Mouse (Mus musculus) embryonic facial prominence, embryonic 11.5 days (tissue): Measurements from ENCODE around the gene Themis2. TPM values are rescaled to one million over a fixed set of nuclear protein-coding genes. Genes with fewer than 3 reads are reported as not detected.
"Not testable (repeated sequence)": the region's sequence is repeated elsewhere in the genome, so short reads cannot be mapped to it uniquely, and the experiment has no call there.

ENCODE experiments used
- ATAC-seq: fragments of 200-750 bp; cut with Nextera tagmentation; replicated peaks from 2 replicates; pipeline ENCODE4 v1.8.0; 2017; ENCODE audit warnings: low read depth; ENCODE audit not compliant: insufficient number of reproducible peaks, low FRiP score, low TSS enrichment
- DNase-seq: peaks from one replicate; pipeline ENCODE4 v3.0.0-alpha.2; 2015; ENCODE audit warnings: low spot score
- H3K27ac ChIP-seq: fragments of 300-500 bp; sonication (generic); replicated peaks from 2 replicates; pipeline ENCODE4 v1.5.1; 2014; ENCODE audit warnings: mild to moderate bottlenecking, low read depth, low read length, control low read depth
- H3K27me3 ChIP-seq: fragments of 300-500 bp; sonication (generic); 2 replicates; pipeline ENCODE4 v1.6.1; 2014; ENCODE audit warnings: mild to moderate bottlenecking, low read length, moderate library complexity, mixed read lengths; ENCODE audit not compliant: control insufficient read depth, insufficient read depth
- H3K36me3 ChIP-seq: fragments of 300-500 bp; sonication (generic); replicated peaks from 2 replicates; pipeline ENCODE4 v1.6.1; 2014; ENCODE audit warnings: low read depth, mild to moderate bottlenecking, low read length, moderate library complexity, mixed read lengths; ENCODE audit not compliant: control insufficient read depth, insufficient read depth
- H3K4me1 ChIP-seq: fragments of 300-500 bp; sonication (generic); 2 replicates; pipeline ENCODE4 v1.6.1; 2014; ENCODE audit warnings: low read length, mixed read lengths; ENCODE audit not compliant: control insufficient read depth, insufficient read depth
- H3K4me2 ChIP-seq: fragments of 300-500 bp; sonication (generic); 2 replicates; pipeline ENCODE4 v1.6.1; 2014; ENCODE audit warnings: low read depth, mild to moderate bottlenecking, control low read depth, low read length, moderate library complexity
- H3K4me3 ChIP-seq: fragments of 300-500 bp; sonication (generic); 2 replicates; pipeline ENCODE4 v1.5.1; 2014; ENCODE audit warnings: low read depth, low read length, control low read depth
- H3K9ac ChIP-seq: fragments of 300-500 bp; sonication (generic); replicated peaks from 2 replicates; pipeline ENCODE4 v1.6.1; 2014; ENCODE audit warnings: mild to moderate bottlenecking, control low read depth, low read length
- H3K9me3 ChIP-seq: fragments of 300-500 bp; sonication (generic); replicated peaks from 2 replicates; pipeline ENCODE4 v1.6.1; 2016; ENCODE audit warnings: mild to moderate bottlenecking, low read length, inconsistent platforms, mixed read lengths; ENCODE audit not compliant: control insufficient read depth
- WGBS: fragments of 180-500 bp; shearing (Covaris S2); extraction: QIAGEN DNeasy Blood & Tissue Kit; methylation state at CpG from one replicate; pipeline ENCODE4 v1.1.7; 2014; 5-methylcytosine and 5-hydroxymethylcytosine counted together
- polyA plus RNA-seq: library from polyadenylated mRNA; unstranded; fragments of >200 nt; fragmentation: Nextera tagmentation; extraction: Ambion mirVana; gene quantifications from 2 replicates; pipeline ENCODE4 v1.2.1, GENCODE M21; 2014

Themis2 gene
- polyA plus RNA-seq, 1 experiment from 2014 or later = 1.0 TPM

DNA sequence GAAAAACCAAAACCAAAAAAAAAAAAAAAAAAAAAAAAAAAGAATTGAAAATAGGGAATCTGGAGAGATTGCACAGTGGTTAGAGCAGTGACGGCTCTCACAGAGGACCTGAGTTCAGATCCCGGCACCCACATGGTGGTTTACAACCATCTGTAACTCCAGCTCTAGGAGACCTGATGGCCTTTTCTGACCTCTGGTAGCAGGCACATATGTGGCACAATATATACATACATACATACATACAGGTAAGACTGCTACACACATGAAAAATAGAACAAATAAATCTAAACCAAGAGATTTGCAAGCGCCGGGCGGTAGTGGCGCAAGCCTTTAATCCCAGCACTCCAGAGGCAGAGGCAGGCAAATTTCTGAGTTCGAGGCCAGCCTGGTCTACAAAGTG is 7.7 kb upstream of the Themis2 start:
- ATAC-seq = no peak
- 94% methylated on average over 7 of the region's 7 CpGs for WGBS

DNA sequence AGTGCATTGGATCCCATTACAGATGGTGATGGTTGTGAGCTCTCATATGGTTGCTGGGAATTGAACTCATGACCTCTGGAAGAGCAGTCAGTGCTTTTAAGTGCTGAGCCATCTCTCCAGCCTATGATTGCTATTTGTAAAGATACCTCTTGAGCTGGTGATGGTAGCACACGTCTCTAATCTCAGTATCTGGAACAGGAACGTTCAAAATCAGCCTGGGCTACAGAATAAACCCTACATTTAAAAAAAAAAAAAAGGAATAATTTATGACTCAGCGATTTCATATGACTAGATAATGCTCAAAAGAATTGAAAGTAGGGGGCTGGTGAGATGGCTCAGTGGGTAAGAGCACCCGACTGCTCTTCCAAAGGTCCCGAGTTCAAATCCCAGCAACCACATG is 7.0 kb upstream of the Themis2 start:
- ATAC-seq (no peak), DNase-seq (no peak)
- H3K4me1 ChIP-seq = no peaks in the 10 kb centered on the region
- no peak overlapping the region for H3K27ac ChIP-seq
- no peak overlapping the region for H3K4me2 ChIP-seq
- WGBS = 90% methylated on average over 5 of the region's 5 CpGs
- no peaks in the 10 kb centered on the region for H3K9me3 ChIP-seq
- no peak overlapping the region for H3K4me3 ChIP-seq
- H3K36me3 ChIP-seq = no peaks in the 10 kb centered on the region
- no peaks in the 10 kb centered on the region for H3K27me3 ChIP-seq
- no peak overlapping the region for H3K9ac ChIP-seq

More for the DNA sequence above, 7.7 kb upstream of the Themis2 start:
- H3K36me3 ChIP-seq = no peaks in the 10 kb centered on the region
- H3K4me2 ChIP-seq = no peak overlapping the region
- no peak overlapping the region for H3K4me3 ChIP-seq
- no peaks in the 10 kb centered on the region for H3K27me3 ChIP-seq
- no peak for DNase-seq
- no peak overlapping the region for H3K9ac ChIP-seq
- H3K27ac ChIP-seq = no peak overlapping the region
- H3K4me1 ChIP-seq = no peaks in the 10 kb centered on the region
- no peaks in the 10 kb centered on the region for H3K9me3 ChIP-seq

DNA sequence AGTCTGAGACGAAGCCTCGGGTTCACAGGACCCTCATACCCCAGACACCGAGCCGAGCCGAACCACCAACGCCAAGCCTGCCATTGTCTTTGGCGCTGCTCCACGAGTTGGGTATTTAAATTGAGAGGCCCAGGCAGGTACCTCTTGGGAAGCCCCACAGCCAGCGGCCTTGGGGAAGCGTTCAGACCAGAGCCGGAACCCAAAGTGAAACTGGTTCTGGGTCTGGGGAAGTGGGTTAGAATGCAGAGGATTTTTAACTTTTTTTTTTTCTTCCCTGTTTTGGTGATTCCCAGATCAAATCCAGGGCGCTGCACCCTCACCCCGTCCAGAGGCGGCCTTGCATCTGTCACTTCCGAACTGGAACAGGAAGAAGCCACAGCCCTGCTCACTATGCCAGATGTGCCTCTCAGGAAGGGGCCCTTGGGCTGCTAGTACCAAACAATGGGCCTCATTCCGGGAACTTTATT is 6.0 kb upstream of the Themis2 start:
- H3K9ac ChIP-seq = no peak overlapping the region
- 64% methylated on average over 16 of the region's 16 CpGs for WGBS

DNA sequence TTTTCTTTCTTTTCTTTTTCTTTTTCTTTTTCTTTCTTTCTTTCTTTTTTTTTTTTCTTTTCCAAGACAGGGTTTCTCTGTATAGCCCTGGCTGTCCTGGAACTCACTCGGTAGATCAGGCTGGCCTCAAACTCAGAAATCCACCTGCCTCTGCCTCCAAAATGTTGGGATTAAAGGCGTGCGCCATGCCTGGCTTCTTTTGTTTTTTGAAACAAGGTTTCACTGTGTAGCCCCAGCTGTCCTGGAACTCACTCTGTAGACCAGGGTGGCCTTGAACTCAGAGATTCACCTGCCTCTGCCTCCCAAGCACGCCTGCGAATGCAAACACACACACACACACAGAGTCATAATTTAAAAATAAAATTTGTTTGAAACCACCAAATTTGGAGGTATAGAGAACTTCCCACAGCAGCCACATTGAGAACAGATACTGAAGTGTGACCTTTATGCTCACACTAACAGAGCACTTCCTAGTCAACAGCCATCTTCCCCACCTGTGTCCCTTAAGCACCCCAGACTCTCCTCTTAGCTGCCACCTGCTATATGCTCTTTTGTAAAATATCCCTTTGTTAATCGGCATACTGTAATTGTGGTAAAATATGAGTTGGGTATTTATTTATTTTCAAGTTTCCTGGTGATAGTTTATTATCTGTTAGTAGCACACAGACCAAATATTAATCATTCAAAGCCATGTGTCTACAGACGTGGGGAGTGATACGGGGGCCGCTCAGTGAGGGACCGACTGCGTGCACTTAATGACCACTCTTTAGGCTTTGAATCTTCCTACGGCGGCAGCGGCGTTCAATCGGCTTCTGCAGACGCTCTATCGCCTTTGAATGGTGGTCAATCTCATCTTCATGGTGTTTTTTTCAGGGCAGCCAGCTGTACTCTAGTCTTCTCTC is 5.2 kb upstream of the Themis2 start:
- Histone ChIP-seq H3K27ac (no peak overlapping the region), H3K4me3 (no peak overlapping the region), H3K4me2 (no peak overlapping the region), H3K36me3 (no peaks in the 10 kb centered on the region), H3K9me3 (no peaks in the 10 kb centered on the region), H3K4me1 (no peaks in the 10 kb centered on the region), H3K9ac (no peak overlapping the region), H3K27me3 (no peaks in the 10 kb centered on the region)
- ATAC-seq = no peak
- DNase-seq = no peak
- WGBS = 89% methylated on average over 18 of the region's 18 CpGs

More for the DNA sequence above, 6.0 kb upstream of the Themis2 start:
- Histone ChIP-seq H3K9me3 (no peaks in the 10 kb centered on the region), H3K27me3 (no peaks in the 10 kb centered on the region), H3K27ac (no peak overlapping the region), H3K4me1 (no peaks in the 10 kb centered on the region), H3K4me3 (no peak overlapping the region), H3K36me3 (no peaks in the 10 kb centered on the region), H3K4me2 (no peak overlapping the region)
- DNase-seq (no peak), ATAC-seq (no peak)

DNA sequence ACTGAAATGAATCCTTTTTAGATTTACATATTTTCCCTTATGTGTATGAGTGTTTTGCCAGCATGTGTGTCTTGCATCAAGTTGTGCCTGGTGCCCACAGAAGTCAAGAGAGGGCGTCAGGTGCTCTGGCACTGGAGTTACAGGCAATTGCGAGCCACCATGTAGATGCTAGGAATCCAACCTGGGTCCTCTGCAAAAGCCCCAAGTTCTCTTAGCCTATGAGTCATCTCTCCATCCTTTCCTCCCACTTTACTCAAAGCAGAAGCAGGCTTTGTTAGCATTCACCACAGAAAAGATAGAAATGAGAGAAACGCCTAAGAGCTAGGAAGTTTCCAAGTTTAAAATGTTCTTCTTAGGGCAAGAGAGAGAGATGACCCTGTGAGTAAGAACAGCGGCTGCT is 3.7 kb upstream of the Themis2 start:
- no peak overlapping the region for H3K27ac ChIP-seq
- H3K36me3 ChIP-seq = no peaks in the 10 kb centered on the region
- H3K4me1 ChIP-seq = no peaks in the 10 kb centered on the region
- ATAC-seq (no peak), DNase-seq (no peak)
- H3K9me3 ChIP-seq = no peaks in the 10 kb centered on the region
- H3K27me3 ChIP-seq = peaks cover 1% of the 10 kb centered on the region; the same call in 1 of the 2 replicates
- H3K4me3 ChIP-seq = no peak overlapping the region
- H3K4me2 ChIP-seq = no peak overlapping the region
- H3K9ac ChIP-seq = no peak overlapping the region
- 92% methylated on average over 4 of the region's 4 CpGs for WGBS

DNA sequence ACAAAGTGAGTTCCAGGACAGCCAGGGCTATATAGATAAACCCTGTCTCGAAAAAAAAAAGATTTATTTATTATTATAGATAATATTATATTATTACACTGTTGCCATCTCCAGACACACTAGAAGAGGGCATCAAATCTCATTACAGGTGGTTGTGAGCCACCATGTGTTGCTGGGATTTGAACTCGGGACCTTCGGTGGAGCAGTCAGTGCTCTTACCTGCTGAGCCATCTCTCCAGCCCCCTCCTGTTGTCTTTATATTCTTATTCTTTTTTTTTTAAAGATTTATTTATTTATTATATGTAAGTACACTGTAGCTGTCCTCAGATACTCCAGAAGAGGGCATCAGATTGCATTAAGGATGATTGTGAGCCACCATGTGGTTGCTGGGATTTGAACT is 2.5 kb upstream of the Themis2 start:
- not testable (repeated sequence) for DNase-seq, ATAC-seq, H3K27ac ChIP-seq, H3K36me3 ChIP-seq, H3K27me3 ChIP-seq, H3K4me1 ChIP-seq, H3K9ac ChIP-seq, H3K4me2 ChIP-seq, H3K9me3 ChIP-seq, H3K4me3 ChIP-seq
- 87% methylated on average over 3 of the region's 3 CpGs for WGBS

DNA sequence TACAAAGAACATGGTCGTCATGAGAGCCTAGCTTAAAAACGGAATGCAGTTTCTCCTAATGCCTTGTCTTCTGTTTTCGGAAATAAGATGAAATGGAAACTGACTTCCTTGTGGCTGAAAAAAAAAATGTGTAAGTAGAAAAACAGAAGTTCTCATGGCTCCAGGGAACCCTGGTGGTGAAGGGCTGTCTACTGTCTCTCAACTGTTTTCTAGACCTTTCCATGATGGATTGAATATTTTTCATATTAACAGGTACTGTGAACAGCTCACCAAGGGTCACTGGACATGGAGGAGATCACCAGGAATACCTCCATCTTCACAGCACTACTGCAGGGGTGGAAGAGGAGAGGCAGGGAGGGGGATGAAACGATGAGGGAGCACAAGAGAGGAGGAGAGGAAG is 1.8 kb upstream of the Themis2 start:
- Histone ChIP-seq H3K27ac (no peak overlapping the region), H3K4me2 (no peak overlapping the region), H3K36me3 (no peaks in the 10 kb centered on the region), H3K27me3 (peaks cover 5% of the 10 kb centered on the region; the same call in 1 of the 2 replicates), H3K4me1 (no peaks in the 10 kb centered on the region), H3K9me3 (no peaks in the 10 kb centered on the region), H3K4me3 (no peak overlapping the region), H3K9ac (no peak overlapping the region)
- DNase-seq = no peak
- no peak for ATAC-seq
- 83% methylated on average over 4 of the region's 4 CpGs for WGBS

DNA sequence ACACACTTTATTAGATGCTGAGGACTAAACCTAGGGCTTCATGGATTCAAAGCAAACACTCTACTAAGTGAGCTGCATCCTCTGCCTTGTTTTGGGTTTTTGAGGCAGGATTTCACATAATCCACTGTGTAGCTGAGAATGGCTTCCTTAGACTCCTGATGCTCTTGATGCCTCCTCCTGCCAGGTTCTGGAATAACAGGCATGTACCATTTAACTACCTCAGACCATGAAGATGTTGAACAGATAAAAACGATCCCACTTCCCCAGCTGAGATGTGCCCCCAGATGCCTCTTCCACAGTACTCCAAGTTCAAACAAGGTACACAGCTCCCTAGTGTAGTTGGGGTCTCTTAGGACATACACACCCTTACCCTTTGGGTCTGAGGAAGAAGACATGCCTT is 1.3 kb upstream of the Themis2 start:
- peaks cover 5% of the 10 kb centered on the region; the same call in 1 of the 2 replicates for H3K27me3 ChIP-seq
- no peak for DNase-seq
- H3K36me3 ChIP-seq = no peaks in the 10 kb centered on the region
- H3K9ac ChIP-seq = no peak overlapping the region
- ATAC-seq = no peak
- no peak overlapping the region for H3K4me2 ChIP-seq
- H3K4me1 ChIP-seq = no peaks in the 10 kb centered on the region
- no peak overlapping the region for H3K4me3 ChIP-seq
- 86% methylated on average over 1 of the region's 1 CpGs for WGBS
- H3K9me3 ChIP-seq = no peaks in the 10 kb centered on the region
- H3K27ac ChIP-seq = no peak overlapping the region
